Mouse (Mus musculus) stomach, postnatal 0 days (tissue): ENCODE measurements at regions not wholly inside any gene's neighbourhood (a gene's known extent, or its start where the extent isn't known, plus 50 kb on each side); places are given as distances from the start of the nearest gene placed in this dataset.

Experiments
- CTCF ChIP-seq: IDR thresholded peaks from 2 replicates; pipeline ENCODE4 v1.5.1; 2016; ENCODE audit warnings: antibody characterized with exemption, low read depth, mild to moderate bottlenecking, moderate library complexity
- EP300 ChIP-seq: optimal IDR thresholded peaks from 2 replicates; pipeline ENCODE3; 2016; ENCODE audit warnings: antibody characterized with exemption

DNA sequence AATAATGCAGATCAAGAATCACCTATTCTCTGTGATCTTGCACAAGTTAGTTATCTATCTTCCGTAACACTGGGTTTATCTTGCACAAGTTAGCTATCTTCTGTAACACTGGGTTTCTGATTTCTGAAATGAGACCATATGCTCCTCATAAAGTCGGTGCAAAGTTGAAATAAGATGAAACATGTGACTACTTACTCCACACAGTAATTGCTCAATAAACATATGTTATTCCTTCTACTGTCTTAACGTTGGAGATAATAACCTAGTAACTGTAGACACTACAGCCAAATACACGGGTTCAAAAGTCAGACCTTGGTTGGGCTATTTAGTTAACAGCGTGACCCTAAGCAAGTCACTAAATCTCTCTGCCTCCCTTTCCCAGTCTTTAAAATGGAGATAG is 65.8 kb upstream of the Atp11b start:
- TF ChIP-seq CTCF = no peak
- no peak for TF ChIP-seq EP300
